Mouse (Mus musculus) fat pad, adult 2 months (tissue): ENCODE data around the gene Kif5a.

Experiments used
- DNase-seq: peaks from one replicate; pipeline ENCODE4 v3.0.0-alpha.2; 2011; ENCODE audit warnings: low read depth, low spot score; ENCODE audit errors: extremely low read depth

The Kif5a gene

DNA sequence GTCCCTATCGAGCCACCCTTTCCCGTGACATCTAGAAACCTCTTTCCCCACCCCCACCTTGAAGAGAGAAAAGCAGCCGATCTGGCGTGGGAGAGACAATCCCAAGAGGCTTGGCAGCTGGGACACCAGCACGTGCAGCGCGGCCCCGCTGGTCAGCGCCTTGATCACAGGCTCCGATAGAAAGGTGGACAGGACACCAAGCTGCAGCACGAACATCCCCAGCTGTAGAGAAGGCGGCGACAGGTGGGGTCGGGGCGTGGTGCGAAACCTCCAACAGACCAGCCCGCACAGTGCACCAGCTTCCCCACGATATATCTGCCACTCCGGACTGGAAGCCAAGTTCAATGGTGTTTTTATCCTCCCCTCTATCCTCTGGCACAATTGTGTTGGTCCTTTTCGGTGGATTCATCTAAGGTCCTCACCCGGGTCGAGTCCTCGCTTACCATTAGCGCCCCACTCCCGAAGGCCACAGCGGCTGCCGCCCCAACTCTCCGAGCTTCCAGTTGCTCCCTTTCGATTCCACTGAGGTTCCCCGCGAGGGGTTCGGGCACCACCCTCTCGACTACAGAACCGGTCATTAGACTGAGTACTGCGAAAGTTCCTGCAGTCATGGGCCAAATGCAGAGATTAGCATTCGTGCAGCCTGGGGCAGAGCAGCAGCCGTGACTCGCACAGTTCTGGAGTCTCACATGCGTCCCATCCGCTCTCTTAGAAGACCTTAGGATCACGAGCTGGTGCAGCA, 84.7 kb downstream of the Kif5a start:
- no peak for DNase-seq

DNA sequence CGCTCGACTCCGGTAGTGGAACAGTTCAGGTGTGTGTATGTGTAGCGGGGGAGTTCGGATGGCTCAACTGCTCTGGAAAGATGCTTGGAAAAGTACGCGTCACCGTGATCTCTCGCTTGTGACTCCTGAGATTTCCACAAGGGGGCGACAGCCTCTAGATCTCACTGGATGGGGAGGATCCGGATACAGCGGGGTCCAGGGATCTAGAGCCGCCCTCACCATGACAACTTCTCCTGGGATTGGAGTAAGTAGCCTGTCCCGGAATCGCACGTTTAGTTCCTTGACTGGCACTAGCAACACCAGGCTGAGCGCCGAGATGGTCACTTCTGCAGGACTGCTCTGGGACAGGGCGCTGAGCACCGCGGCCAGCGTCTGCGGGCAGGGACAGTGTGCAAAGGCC, 85.4 kb downstream of the Kif5a start:
- DNase-seq, result no peak

DNA sequence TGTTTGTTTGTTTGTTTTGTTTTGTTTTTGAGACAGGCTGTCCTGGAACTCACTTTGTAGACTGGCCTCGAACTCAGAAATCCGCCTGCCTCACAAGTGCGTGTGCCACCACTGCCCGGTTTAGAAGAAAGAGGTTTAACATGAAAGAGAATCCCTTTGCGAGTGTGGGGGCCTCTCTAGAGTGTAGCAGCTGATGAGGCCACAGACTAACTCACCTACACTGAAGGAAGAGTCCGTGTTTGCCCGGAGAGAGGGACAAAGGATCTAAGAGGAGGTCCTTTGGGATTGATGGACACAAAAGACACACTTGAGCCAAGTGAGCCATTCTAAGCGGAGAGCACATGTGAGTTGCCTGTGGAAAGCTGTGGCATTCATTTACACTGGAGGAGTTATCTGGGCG, 85.9 kb downstream of the Kif5a start:
- DNase-seq, result no peak

DNA sequence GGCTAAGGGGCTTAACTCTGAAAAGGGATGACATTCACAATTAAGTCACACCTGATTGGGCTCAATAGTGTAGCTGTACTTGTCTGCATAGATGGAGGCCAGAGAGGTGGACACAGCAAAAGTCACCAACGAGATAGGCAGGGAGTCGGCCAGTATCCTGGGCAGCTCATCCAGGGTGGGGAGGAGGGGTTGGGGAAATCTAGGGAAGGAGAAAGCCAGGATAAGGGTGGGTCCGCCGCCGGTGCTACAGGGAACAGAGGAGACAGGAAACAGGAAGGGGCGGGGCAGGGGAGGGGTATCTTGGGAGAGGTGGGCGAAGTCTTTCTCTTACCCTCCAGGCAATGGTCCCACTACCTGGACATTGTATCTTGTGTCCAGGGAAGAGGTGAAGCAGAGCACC, 86.4 kb downstream of the Kif5a start:
- DNase-seq, result no peak

DNA sequence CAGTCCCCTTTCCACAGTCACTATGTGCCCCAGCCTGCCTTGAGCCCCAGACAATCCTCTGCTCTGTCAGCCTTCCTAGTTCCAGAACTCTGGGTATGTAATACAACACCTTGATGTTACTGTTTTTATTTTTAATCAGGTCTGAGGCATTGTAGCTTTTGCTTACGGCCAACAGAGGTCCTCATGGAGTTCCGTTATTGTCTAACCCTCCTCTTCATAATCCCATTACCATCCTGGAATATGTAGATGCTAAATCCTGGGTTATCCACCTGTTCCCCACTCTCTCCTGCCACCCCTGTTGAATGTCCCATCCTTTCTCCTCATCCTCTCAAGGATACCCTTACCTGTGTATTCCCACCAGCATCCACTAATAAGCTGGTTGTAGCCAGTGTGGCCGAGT, 86.9 kb downstream of the Kif5a start:
- DNase-seq, result no peak
